Mouse (Mus musculus): ENCODE results near the gene Asb17. TPM values are rescaled to one million over a fixed set of nuclear protein-coding genes. Genes with fewer than 3 reads are reported as not detected.
"Not testable (repeated sequence)": the region's sequence is repeated elsewhere in the genome, so short reads cannot be mapped to it uniquely, and the experiment has no call there.

Gene Asb17
- polyA plus RNA-seq, 1 experiment from 2014 or later = 0.86 TPM

DNA sequence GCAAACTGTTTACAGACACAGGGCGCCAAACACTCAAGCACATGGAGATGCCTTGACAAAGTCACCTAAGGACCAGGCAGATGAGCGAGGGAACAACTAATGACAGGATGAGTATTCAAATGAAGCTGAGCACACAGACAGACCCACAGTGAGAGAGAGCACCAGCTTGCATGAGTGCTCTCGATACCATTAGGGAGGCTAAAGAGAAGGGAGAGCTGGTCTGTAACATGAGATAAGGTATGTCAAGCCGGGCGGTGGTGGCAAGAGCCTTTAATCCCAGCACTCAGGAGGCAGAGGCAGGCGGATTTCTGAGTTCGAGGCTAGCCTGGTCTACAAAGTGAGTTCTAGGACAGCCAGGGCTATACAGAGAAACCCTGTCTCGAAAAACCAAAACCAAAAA lies 16.4 kb downstream of the Asb17 start:
- H3K9me3 ChIP-seq (ENCODE audit: control insufficient read depth, low read length); H3K36me3 ChIP-seq (ENCODE audit: control insufficient read depth, insufficient read depth, low read length); DNase-seq (ENCODE audit: low spot score); H3K4me3 ChIP-seq (ENCODE audit: low read depth, low read length); H3K27ac ChIP-seq (ENCODE audit: low read depth, low read length); H3K4me1 ChIP-seq (replicated peaks; ENCODE audit: control insufficient read depth, insufficient read depth, low read length); H3K4me2 ChIP-seq (replicated peaks; ENCODE audit: low read depth, low read length); H3K27me3 ChIP-seq (ENCODE audit: control insufficient read depth, insufficient read depth, low read length); ATAC-seq (ENCODE audit: low FRiP score); H3K9ac ChIP-seq (ENCODE audit: low read depth, low read length): not testable (repeated sequence)
- WGBS = 83% methylated on average over 8 of the region's 8 CpGs

GRCm38 (mm10) chr3:153863816-153864215 lies 19.8 kb downstream of the Asb17 start:
- no peak for ATAC-seq (ENCODE audit: low FRiP score)
- H3K4me1 ChIP-seq (replicated peaks; ENCODE audit: control insufficient read depth, insufficient read depth, low read length) = no peaks in the 10 kb centered on the region
- H3K27ac ChIP-seq (ENCODE audit: low read depth, low read length) = no peak overlapping the region
- no peaks in the 10 kb centered on the region for H3K36me3 ChIP-seq (ENCODE audit: control insufficient read depth, insufficient read depth, low read length)
- H3K4me3 ChIP-seq (ENCODE audit: low read depth, low read length) = no peak overlapping the region
- H3K27me3 ChIP-seq (ENCODE audit: control insufficient read depth, insufficient read depth, low read length) = no peaks in the 10 kb centered on the region
- H3K4me2 ChIP-seq (replicated peaks; ENCODE audit: low read depth, low read length) = no peak overlapping the region
- 83% methylated on average over 2 of the region's 2 CpGs for WGBS
- H3K9me3 ChIP-seq (ENCODE audit: control insufficient read depth, low read length) = no peaks in the 10 kb centered on the region
- H3K9ac ChIP-seq (ENCODE audit: low read depth, low read length) = no peak overlapping the region
- DNase-seq (ENCODE audit: low spot score) = no peak

- 85% methylated on average over 4 of the region's 4 CpGs for WGBS
- Histone ChIP-seq H3K9ac (ENCODE audit: low read depth, low read length) (no peak overlapping the region), H3K4me1 (replicated peaks; ENCODE audit: control insufficient read depth, insufficient read depth, low read length) (no peaks in the 10 kb centered on the region), H3K9me3 (ENCODE audit: control insufficient read depth, low read length) (no peaks in the 10 kb centered on the region), H3K36me3 (ENCODE audit: control insufficient read depth, insufficient read depth, low read length) (no peaks in the 10 kb centered on the region), H3K4me2 (replicated peaks; ENCODE audit: low read depth, low read length) (no peak overlapping the region), H3K27ac (ENCODE audit: low read depth, low read length) (no peak overlapping the region), H3K4me3 (ENCODE audit: low read depth, low read length) (no peak overlapping the region), H3K27me3 (ENCODE audit: control insufficient read depth, insufficient read depth, low read length) (no peaks in the 10 kb centered on the region)
- ATAC-seq (ENCODE audit: low FRiP score) (no peak), DNase-seq (ENCODE audit: low spot score) (no peak)
Observed at GRCm38 (mm10) chr3:153864636-153865429, 20.8 kb downstream of the Asb17 start.

DNA sequence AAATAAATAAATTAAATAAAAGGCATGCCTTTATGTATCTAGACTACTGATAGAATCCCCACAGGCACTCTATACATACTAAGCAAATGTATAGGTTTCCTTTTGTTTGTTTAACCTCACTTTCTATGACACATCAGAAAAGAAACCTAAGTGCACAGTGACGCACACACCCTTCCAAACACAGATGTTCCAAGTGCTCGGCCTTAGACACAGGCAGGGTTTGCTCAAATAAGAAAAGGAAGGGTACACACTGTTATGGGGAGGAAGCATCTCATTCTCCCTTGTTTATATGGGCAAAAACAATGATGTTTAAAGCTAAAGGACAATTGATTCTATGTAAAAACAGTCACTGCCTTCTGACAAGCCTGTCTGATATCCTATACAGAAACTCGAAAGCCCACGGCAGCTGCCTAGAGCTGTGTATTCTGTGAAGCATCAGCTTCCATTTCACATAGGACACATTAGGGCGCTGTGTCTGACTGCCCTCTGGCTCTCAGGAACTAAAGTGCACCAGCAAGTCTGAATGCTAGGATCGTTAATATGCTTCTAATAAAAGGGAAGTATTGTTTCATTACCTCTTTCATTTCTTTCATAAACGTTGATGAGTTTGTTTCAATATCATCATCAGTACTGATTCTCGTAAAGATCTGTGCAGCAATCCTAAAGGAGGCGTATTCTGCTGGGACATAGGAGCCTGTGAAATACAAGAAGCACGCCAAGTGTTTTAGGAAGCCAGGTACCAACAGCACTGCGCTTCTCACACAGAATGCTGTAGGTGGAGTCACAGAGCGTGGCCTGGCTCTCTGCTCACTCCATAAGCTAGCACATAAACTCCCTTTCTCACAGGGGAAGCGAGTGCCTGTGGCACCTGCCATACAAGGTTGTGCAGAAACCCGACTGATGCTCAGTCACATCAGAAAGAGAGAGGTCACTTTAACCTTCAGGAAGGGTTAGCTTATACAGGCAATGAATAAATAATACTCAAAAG lies 23.4 kb downstream of the Asb17 start:
- H3K27ac ChIP-seq (ENCODE audit: low read depth, low read length) = no peak overlapping the region
- no peak overlapping the region for H3K9ac ChIP-seq (ENCODE audit: low read depth, low read length)
- H3K4me1 ChIP-seq (replicated peaks; ENCODE audit: control insufficient read depth, insufficient read depth, low read length) = no peaks in the 10 kb centered on the region
- H3K9me3 ChIP-seq (ENCODE audit: control insufficient read depth, low read length) = no peaks in the 10 kb centered on the region
- ATAC-seq (ENCODE audit: low FRiP score) (no peak), DNase-seq (ENCODE audit: low spot score) (no peak)
- no peaks in the 10 kb centered on the region for H3K27me3 ChIP-seq (ENCODE audit: control insufficient read depth, insufficient read depth, low read length)
- 81% methylated on average over 14 of the region's 14 CpGs for WGBS
- H3K36me3 ChIP-seq (ENCODE audit: control insufficient read depth, insufficient read depth, low read length) = no peaks in the 10 kb centered on the region
- H3K4me3 ChIP-seq (ENCODE audit: low read depth, low read length) = no peak overlapping the region
- H3K4me2 ChIP-seq (replicated peaks; ENCODE audit: low read depth, low read length) = no peak overlapping the region

GRCm38 (mm10) chr3:153871396-153871795 lies 27.4 kb downstream of the Asb17 start:
- Histone ChIP-seq H3K9ac (ENCODE audit: low read depth, low read length) (no peak overlapping the region), H3K27me3 (ENCODE audit: control insufficient read depth, insufficient read depth, low read length) (no peaks in the 10 kb centered on the region), H3K4me3 (ENCODE audit: low read depth, low read length) (no peak overlapping the region), H3K27ac (ENCODE audit: low read depth, low read length) (no peak overlapping the region), H3K4me1 (replicated peaks; ENCODE audit: control insufficient read depth, insufficient read depth, low read length) (no peaks in the 10 kb centered on the region), H3K4me2 (replicated peaks; ENCODE audit: low read depth, low read length) (no peak overlapping the region), H3K36me3 (ENCODE audit: control insufficient read depth, insufficient read depth, low read length) (no peaks in the 10 kb centered on the region), H3K9me3 (ENCODE audit: control insufficient read depth, low read length) (no peaks in the 10 kb centered on the region)
- ATAC-seq (ENCODE audit: low FRiP score) (no peak), DNase-seq (ENCODE audit: low spot score) (no peak)
- 87% methylated on average over 5 of the region's 5 CpGs for WGBS

DNA sequence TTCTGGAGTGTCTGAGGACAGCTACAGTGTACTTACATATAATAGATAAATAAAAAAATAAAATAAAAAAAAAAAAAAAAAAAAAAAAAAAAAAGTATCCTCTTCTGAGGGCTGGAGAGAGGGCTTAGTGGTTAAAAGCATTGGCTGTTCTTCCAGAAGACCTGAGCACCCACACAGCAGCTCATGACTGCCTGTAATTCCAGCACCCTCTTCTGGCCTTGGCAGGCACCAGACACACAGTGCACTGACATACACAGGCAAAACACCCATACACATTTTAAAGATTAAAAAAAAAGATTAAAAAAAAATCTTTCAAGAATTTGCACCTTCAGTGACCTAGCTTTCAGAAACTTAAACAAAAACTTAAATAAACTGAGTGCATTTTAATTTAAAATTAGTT lies 42.3 kb downstream of the Asb17 start:
- H3K36me3 ChIP-seq (ENCODE audit: control insufficient read depth, insufficient read depth, low read length) = no peaks in the 10 kb centered on the region
- H3K9me3 ChIP-seq (ENCODE audit: control insufficient read depth, low read length) = no peaks in the 10 kb centered on the region

GRCm38 (mm10) chr3:153888141-153888540 lies 44.1 kb downstream of the Asb17 start:
- no peak overlapping the region for H3K9ac ChIP-seq (ENCODE audit: low read depth, low read length)
- no peak for ATAC-seq (ENCODE audit: low FRiP score)

More for the DNA sequence above, 42.3 kb downstream of the Asb17 start:
- no peak overlapping the region for H3K9ac ChIP-seq (ENCODE audit: low read depth, low read length)
- no peaks in the 10 kb centered on the region for H3K4me1 ChIP-seq (replicated peaks; ENCODE audit: control insufficient read depth, insufficient read depth, low read length)
- no peak for DNase-seq (ENCODE audit: low spot score)
- H3K4me2 ChIP-seq (replicated peaks; ENCODE audit: low read depth, low read length) = no peak overlapping the region
- no peak for ATAC-seq (ENCODE audit: low FRiP score)
- no peaks in the 10 kb centered on the region for H3K27me3 ChIP-seq (ENCODE audit: control insufficient read depth, insufficient read depth, low read length)
- no peak overlapping the region for H3K4me3 ChIP-seq (ENCODE audit: low read depth, low read length)
- no peak overlapping the region for H3K27ac ChIP-seq (ENCODE audit: low read depth, low read length)

DNA sequence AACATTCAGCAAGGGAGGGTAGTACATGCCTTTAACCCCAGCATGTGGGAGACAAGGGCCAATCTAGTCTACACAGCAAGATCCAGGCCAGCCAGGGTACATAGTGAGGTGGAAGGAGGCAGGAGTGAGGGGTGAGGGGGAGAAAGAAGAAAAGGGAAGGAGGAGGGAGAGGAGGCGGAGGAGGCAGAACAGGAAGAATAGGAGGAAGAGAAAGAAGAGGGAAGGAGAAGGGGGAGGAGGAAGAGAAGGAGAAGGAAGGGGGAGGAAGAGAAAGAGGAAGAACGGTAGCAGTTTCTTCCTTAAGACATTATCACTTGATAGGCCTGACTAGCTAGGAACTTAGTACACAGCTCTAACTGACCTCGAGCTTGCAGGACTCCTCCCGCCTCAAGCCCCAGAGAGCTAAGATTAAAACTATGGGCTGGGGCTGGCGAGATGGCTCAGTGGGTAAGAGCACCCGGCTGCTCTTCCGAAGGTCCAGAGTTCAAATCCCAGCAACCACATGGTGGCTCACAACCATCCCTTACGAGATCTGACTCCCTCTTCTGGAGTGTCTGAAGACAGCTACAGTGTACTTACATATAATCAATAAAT lies 45.3 kb downstream of the Asb17 start:
- Histone ChIP-seq H3K27ac (ENCODE audit: low read depth, low read length) (no peak overlapping the region), H3K4me2 (replicated peaks; ENCODE audit: low read depth, low read length) (no peak overlapping the region), H3K9me3 (ENCODE audit: control insufficient read depth, low read length) (no peaks in the 10 kb centered on the region), H3K4me3 (ENCODE audit: low read depth, low read length) (no peak overlapping the region), H3K27me3 (ENCODE audit: control insufficient read depth, insufficient read depth, low read length) (no peaks in the 10 kb centered on the region), H3K4me1 (replicated peaks; ENCODE audit: control insufficient read depth, insufficient read depth, low read length) (no peaks in the 10 kb centered on the region), H3K36me3 (ENCODE audit: control insufficient read depth, insufficient read depth, low read length) (no peaks in the 10 kb centered on the region), H3K9ac (ENCODE audit: low read depth, low read length) (no peak overlapping the region)
- WGBS = 79% methylated on average over 7 of the region's 8 CpGs
- no peak for DNase-seq (ENCODE audit: low spot score)
- ATAC-seq (ENCODE audit: low FRiP score) = no peak

More at GRCm38 (mm10) chr3:153888141-153888540, 44.1 kb downstream of the Asb17 start:
- H3K27ac ChIP-seq (ENCODE audit: low read depth, low read length) = no peak overlapping the region
- 75% methylated on average over 6 of the region's 6 CpGs for WGBS
- H3K4me1 ChIP-seq (replicated peaks; ENCODE audit: control insufficient read depth, insufficient read depth, low read length) = no peaks in the 10 kb centered on the region
- H3K4me2 ChIP-seq (replicated peaks; ENCODE audit: low read depth, low read length) = no peak overlapping the region
- no peaks in the 10 kb centered on the region for H3K27me3 ChIP-seq (ENCODE audit: control insufficient read depth, insufficient read depth, low read length)
- no peaks in the 10 kb centered on the region for H3K9me3 ChIP-seq (ENCODE audit: control insufficient read depth, low read length)
- H3K4me3 ChIP-seq (ENCODE audit: low read depth, low read length) = no peak overlapping the region
- no peak for DNase-seq (ENCODE audit: low spot score)
- H3K36me3 ChIP-seq (ENCODE audit: control insufficient read depth, insufficient read depth, low read length) = no peaks in the 10 kb centered on the region
